Mouse (Mus musculus) forebrain, embryonic 13.5 days (tissue): ENCODE results near the gene Tas2r117. TPM values are rescaled to one million over a fixed set of nuclear protein-coding genes. Genes with fewer than 3 reads are reported as not detected.

ENCODE experiments used
- ATAC-seq: fragments of 200-750 bp; cut with Nextera tagmentation; 2 replicates; pipeline ENCODE4 v1.8.0; 2017
- H3K27ac ChIP-seq: fragments of 300-500 bp; sonication (generic); 2 replicates; pipeline ENCODE4 v1.5.1; 2015; ENCODE audit warnings: inconsistent platforms, mild to moderate bottlenecking, moderate library complexity
- H3K27me3 ChIP-seq: fragments of 300-500 bp; sonication (generic); 2 replicates; pipeline ENCODE4 v1.6.1; 2015; ENCODE audit warnings: mild to moderate bottlenecking, inconsistent platforms
- H3K36me3 ChIP-seq: fragments of 300-500 bp; sonication (generic); 2 replicates; pipeline ENCODE4 v1.6.1; 2015; ENCODE audit warnings: mild to moderate bottlenecking, inconsistent platforms; ENCODE audit not compliant: poor library complexity, severe bottlenecking
- H3K4me1 ChIP-seq: fragments of 300-500 bp; sonication (generic); 2 replicates; pipeline ENCODE4 v1.6.1; 2015; ENCODE audit warnings: inconsistent platforms
- H3K4me2 ChIP-seq: fragments of 300-500 bp; sonication (generic); 2 replicates; pipeline ENCODE4 v1.6.1; 2015; ENCODE audit warnings: inconsistent platforms, mild to moderate bottlenecking, moderate library complexity
- H3K4me3 ChIP-seq: fragments of 300-500 bp; sonication (generic); 2 replicates; pipeline ENCODE4 v1.5.1; 2015; ENCODE audit warnings: mild to moderate bottlenecking, inconsistent platforms
- H3K9ac ChIP-seq: fragments of 300-500 bp; sonication (generic); 2 replicates; pipeline ENCODE4 v1.6.1; 2015; ENCODE audit warnings: mild to moderate bottlenecking, inconsistent platforms
- H3K9me3 ChIP-seq: fragments of 300-500 bp; sonication (generic); replicated peaks from 2 replicates; pipeline ENCODE4 v1.6.1; 2016; ENCODE audit warnings: inconsistent platforms
- WGBS: fragments of 180-500 bp; shearing (Covaris S2); methylation state at CpG from one replicate; pipeline ENCODE4 v1.1.7; 2015; 5-methylcytosine and 5-hydroxymethylcytosine counted together
- polyA plus RNA-seq: library from polyadenylated mRNA; unstranded; fragments of >200 nt; fragmentation: Nextera tagmentation; extraction: Ambion mirVana; gene quantifications from 2 replicates; pipeline ENCODE4 v1.2.1, GENCODE M21; 2015

The Tas2r117 gene
- polyA plus RNA-seq = not detected in 2 replicates

GRCm38 (mm10) chr6:132802518-132802917 lies at the start of gene Tas2r117:
Gene Tas2r117, plus strand, starts transcription at chr6:132802818.
- Histone ChIP-seq H3K36me3 (no peaks in the 10 kb centered on the region), H3K9me3 (no peaks in the 10 kb centered on the region), H3K4me1 (no peaks in the 10 kb centered on the region), H3K27ac (no peak within 1 kb of the TSS), H3K27me3 (no peaks in the 10 kb centered on the region), H3K9ac (no peak within 1 kb of the TSS), H3K4me3 (no peak within 1 kb of the TSS), H3K4me2 (no peak within 1 kb of the TSS)
- WGBS = 86% methylated on average over 1 of the region's 1 CpGs
- no peak for ATAC-seq

GRCm38 (mm10) chr6:132754430-132754829 lies 48.2 kb upstream of the Tas2r117 start, which contains the start of gene Tas2r124:
Gene Tas2r124, plus strand, starts transcription at chr6:132754730.
- H3K9ac ChIP-seq = no peak within 1 kb of the TSS

GRCm38 (mm10) chr6:132761831-132762230 lies 40.8 kb upstream of the Tas2r117 start, which contains the start of gene Tas2r102:
Gene Tas2r102, plus strand, starts transcription at chr6:132762131.
- WGBS = 92% methylated on average over 2 of the region's 2 CpGs
- Histone ChIP-seq H3K4me3 (no peak within 1 kb of the TSS), H3K36me3 (no peaks in the 10 kb centered on the region), H3K27me3 (no peaks in the 10 kb centered on the region), H3K27ac (no peak within 1 kb of the TSS), H3K9me3 (no peaks in the 10 kb centered on the region), H3K4me1 (no peaks in the 10 kb centered on the region), H3K4me2 (no peak within 1 kb of the TSS), H3K9ac (no peak within 1 kb of the TSS)
- no peak for ATAC-seq

More at GRCm38 (mm10) chr6:132754430-132754829, 48.2 kb upstream of the Tas2r117 start, which contains the start of gene Tas2r124:
- no peak within 1 kb of the TSS for H3K4me2 ChIP-seq
- no peaks in the 10 kb centered on the region for H3K4me1 ChIP-seq
- H3K36me3 ChIP-seq = no peaks in the 10 kb centered on the region
- no peaks in the 10 kb centered on the region for H3K9me3 ChIP-seq
- ATAC-seq = no peak
- H3K27me3 ChIP-seq = no peaks in the 10 kb centered on the region
- H3K27ac ChIP-seq = no peak within 1 kb of the TSS
- H3K4me3 ChIP-seq = no peak within 1 kb of the TSS
- WGBS = 77% methylated on average over 1 of the region's 1 CpGs

GRCm38 (mm10) chr6:132778062-132778461 lies 24.6 kb upstream of the Tas2r117 start, which contains the start of gene Tas2r136:
Gene Tas2r136, minus strand, starts transcription at chr6:132778162.
- no peak within 1 kb of the TSS for H3K4me2 ChIP-seq
- H3K9me3 ChIP-seq = no peaks in the 10 kb centered on the region
- H3K4me3 ChIP-seq = no peak within 1 kb of the TSS
- no peaks in the 10 kb centered on the region for H3K36me3 ChIP-seq
- H3K27me3 ChIP-seq = no peaks in the 10 kb centered on the region
- no peak within 1 kb of the TSS for H3K9ac ChIP-seq
- no peaks in the 10 kb centered on the region for H3K4me1 ChIP-seq
- no peak for ATAC-seq
- H3K27ac ChIP-seq = no peak within 1 kb of the TSS

GRCm38 (mm10) chr6:132795393-132795792 lies 7.2 kb upstream of the Tas2r117 start:
- H3K27me3 ChIP-seq = no peaks in the 10 kb centered on the region
- 35% methylated on average over 1 of the region's 1 CpGs for WGBS
- no peak overlapping the region for H3K27ac ChIP-seq
- no peak overlapping the region for H3K4me2 ChIP-seq
- no peak for ATAC-seq
- H3K4me3 ChIP-seq = no peak overlapping the region
- H3K9ac ChIP-seq = no peak overlapping the region
- H3K4me1 ChIP-seq = no peaks in the 10 kb centered on the region
- no peaks in the 10 kb centered on the region for H3K36me3 ChIP-seq
- H3K9me3 ChIP-seq = peaks cover 12% of the 10 kb centered on the region

- no peak for ATAC-seq
- Histone ChIP-seq H3K27me3 (no peaks in the 10 kb centered on the region), H3K36me3 (no peaks in the 10 kb centered on the region), H3K9me3 (peaks cover 3% of the 10 kb centered on the region; the same call in 1 of the 2 replicates), H3K27ac (no peak within 1 kb of the TSS), H3K4me3 (no peak within 1 kb of the TSS), H3K4me1 (no peaks in the 10 kb centered on the region), H3K4me2 (no peak within 1 kb of the TSS), H3K9ac (no peak within 1 kb of the TSS)
- 81% methylated on average over 1 of the region's 1 CpGs for WGBS
Measured at GRCm38 (mm10) chr6:132846842-132847241, 44.2 kb downstream of the Tas2r117 start, which contains the start of gene Tas2r123. Gene Tas2r123, plus strand, starts transcription at chr6:132847142.

Other genes starting within 250 kb of the Tas2r117 start
- not detected in 2 replicates for gene Prh1, start 233.0 kb upstream of the Tas2r117 start, polyA plus RNA-seq
- gene Prp2, start 206.9 kb upstream of the Tas2r117 start, polyA plus RNA-seq = not detected in 2 replicates
- gene A630073D07Rik, start 151.3 kb upstream of the Tas2r117 start, polyA plus RNA-seq = not detected in 2 replicates
- not detected in 2 replicates for gene Tas2r120, start 145.9 kb upstream of the Tas2r117 start, polyA plus RNA-seq
- not detected in 2 replicates for gene Tas2r121, start 101.8 kb upstream of the Tas2r117 start, polyA plus RNA-seq
- gene Tas2r122, start 90.9 kb upstream of the Tas2r117 start, polyA plus RNA-seq = not detected in 2 replicates
- gene Tas2r115, start 64.8 kb upstream of the Tas2r117 start, polyA plus RNA-seq = not detected in 2 replicates
- not detected in 2 replicates for gene Tas2r124, start 48.1 kb upstream of the Tas2r117 start, polyA plus RNA-seq
- gene Tas2r102, start 40.7 kb upstream of the Tas2r117 start, polyA plus RNA-seq = not detected in 2 replicates
- gene Tas2r136, start 24.7 kb upstream of the Tas2r117 start, polyA plus RNA-seq = not detected in 2 replicates
- not detected in 2 replicates for gene Tas2r123, start 44.3 kb downstream of the Tas2r117 start, polyA plus RNA-seq
- not detected in 2 replicates for gene Tas2r116, start 52.6 kb downstream of the Tas2r117 start, polyA plus RNA-seq
- gene Tas2r110, start 65.2 kb downstream of the Tas2r117 start, polyA plus RNA-seq = not detected in 2 replicates
- gene Tas2r113, start 90.2 kb downstream of the Tas2r117 start, polyA plus RNA-seq = not detected in 2 replicates
- not detected in 2 replicates for gene Tas2r125, start 106.8 kb downstream of the Tas2r117 start, polyA plus RNA-seq
- not detected in 2 replicates for gene Tas2r129, start 148.3 kb downstream of the Tas2r117 start, polyA plus RNA-seq
- gene Tas2r131, start 155.1 kb downstream of the Tas2r117 start, polyA plus RNA-seq = not detected in 2 replicates
- not detected in 2 replicates for gene Tas2r109, start 178.1 kb downstream of the Tas2r117 start, polyA plus RNA-seq
- gene Tas2r103, start 234.3 kb downstream of the Tas2r117 start, polyA plus RNA-seq = not detected in 2 replicates